Mouse (Mus musculus): ENCODE measurements around the gene Neb. TPM values are rescaled to one million over a fixed set of nuclear protein-coding genes. Genes with fewer than 3 reads are reported as not detected.

Gene Neb
- 36.4 and 51.8 TPM in 2 replicates for polyA plus RNA-seq (2012; rRNA removed)
- polyA plus RNA-seq (2014; fragmentation: Nextera tagmentation; extraction: Ambion mirVana): 98.8 and 126 TPM in 2 replicates

DNA sequence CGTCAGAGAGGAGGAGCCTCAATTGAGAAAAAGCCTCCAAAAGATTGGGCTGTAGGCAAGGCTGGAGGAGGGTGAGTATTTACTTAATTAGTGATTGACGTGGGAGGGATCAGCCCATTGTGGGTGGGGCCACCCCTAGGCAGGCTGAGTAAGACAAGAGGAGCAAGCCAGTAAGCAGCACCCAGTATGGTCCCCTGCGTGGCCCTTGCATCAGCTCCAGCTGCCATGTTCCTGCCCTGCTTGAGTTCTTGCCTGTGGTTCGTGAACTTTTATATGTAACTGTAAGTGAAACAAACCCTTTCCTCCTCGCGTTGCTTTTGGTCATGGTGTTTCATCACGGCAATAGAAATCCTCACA, at the start of gene Neb:
TSS of gene Neb (minus strand) at position 27 of the 357 bp plus-strand sequence.
- H3K9me3 ChIP-seq (ENCODE audit: control insufficient read depth, low read length): no peaks in the 10 kb centered on the region
- H3K9ac ChIP-seq (ENCODE audit: low read depth, low read length, severe bottlenecking): no peak within 1 kb of the TSS
- no peak for DNase-seq (ENCODE audit: low spot score)
- 59% methylated on average over 7 of the region's 7 CpGs for WGBS
- TF ChIP-seq POLR2A (IDR thresholded peaks at IDR 0.05; ENCODE audit: borderline replicate concordance, extremely low read depth, insufficient read depth, insufficient read length): no peak
- no peak within 1 kb of the TSS for H3K4me2 ChIP-seq (replicated peaks; ENCODE audit: low read depth, low read length, severe bottlenecking)
- no peaks in the 10 kb centered on the region for H3K36me3 ChIP-seq (ENCODE audit: control insufficient read depth, insufficient read depth, low read length)
- no peak within 1 kb of the TSS for H3K27ac ChIP-seq (replicated peaks; ENCODE audit: low read depth, low read length)
- no peaks in the 10 kb centered on the region for H3K27me3 ChIP-seq (ENCODE audit: control insufficient read depth, insufficient read depth, low read length)
- ATAC-seq (ENCODE audit: low FRiP score, low read depth): no peak
- H3K4me1 ChIP-seq (ENCODE audit: control insufficient read depth, insufficient read depth, low read length): no peaks in the 10 kb centered on the region
- H3K4me3 ChIP-seq (replicated peaks; ENCODE audit: low read length): no peak within 1 kb of the TSS

- no peak for ATAC-seq (ENCODE audit: low FRiP score, low read depth)
- no peak overlapping the region for H3K4me3 ChIP-seq (replicated peaks; ENCODE audit: low read length)
- H3K27me3 ChIP-seq (ENCODE audit: control insufficient read depth, insufficient read depth, low read length): no peaks in the 10 kb centered on the region
- DNase-seq (ENCODE audit: low spot score): no peak
- no peak overlapping the region for H3K9ac ChIP-seq (ENCODE audit: low read depth, low read length, severe bottlenecking)
- no peaks in the 10 kb centered on the region for H3K36me3 ChIP-seq (ENCODE audit: control insufficient read depth, insufficient read depth, low read length)
- H3K9me3 ChIP-seq (ENCODE audit: control insufficient read depth, low read length): no peaks in the 10 kb centered on the region
- no peak overlapping the region for H3K4me2 ChIP-seq (replicated peaks; ENCODE audit: low read depth, low read length, severe bottlenecking)
- peaks cover 14% of the 10 kb centered on the region for H3K4me1 ChIP-seq (ENCODE audit: control insufficient read depth, insufficient read depth, low read length)
- H3K27ac ChIP-seq (replicated peaks; ENCODE audit: low read depth, low read length): no peak overlapping the region
- no peak for TF ChIP-seq POLR2A (IDR thresholded peaks at IDR 0.05; ENCODE audit: borderline replicate concordance, extremely low read depth, insufficient read depth, insufficient read length)
- 77% methylated on average over 3 of the region's 3 CpGs for WGBS
Measured at GRCm38 (mm10) chr2:52427383-52427782, 49.1 kb upstream of the Neb start.

GRCm38 (mm10) chr2:52426041-52426440, 47.8 kb upstream of the Neb start:
- Histone ChIP-seq H3K36me3 (ENCODE audit: control insufficient read depth, insufficient read depth, low read length) (no peaks in the 10 kb centered on the region), H3K4me3 (replicated peaks; ENCODE audit: low read length) (peak overlapping the region; percentile 85; the same call in 1 of the 2 replicates), H3K9me3 (ENCODE audit: control insufficient read depth, low read length) (no peaks in the 10 kb centered on the region), H3K9ac (ENCODE audit: low read depth, low read length, severe bottlenecking) (no peak overlapping the region), H3K4me1 (ENCODE audit: control insufficient read depth, insufficient read depth, low read length) (peaks cover 18% of the 10 kb centered on the region), H3K4me2 (replicated peaks; ENCODE audit: low read depth, low read length, severe bottlenecking) (peak overlapping the region; percentile 58), H3K27me3 (ENCODE audit: control insufficient read depth, insufficient read depth, low read length) (no peaks in the 10 kb centered on the region), H3K27ac (replicated peaks; ENCODE audit: low read depth, low read length) (no peak overlapping the region)
- TF ChIP-seq POLR2A (IDR thresholded peaks at IDR 0.05; ENCODE audit: borderline replicate concordance, extremely low read depth, insufficient read depth, insufficient read length): no peak
- WGBS: 61% methylated on average over 3 of the region's 3 CpGs
- ATAC-seq (ENCODE audit: low FRiP score, low read depth): no peak
- no peak for DNase-seq (ENCODE audit: low spot score)

DNA sequence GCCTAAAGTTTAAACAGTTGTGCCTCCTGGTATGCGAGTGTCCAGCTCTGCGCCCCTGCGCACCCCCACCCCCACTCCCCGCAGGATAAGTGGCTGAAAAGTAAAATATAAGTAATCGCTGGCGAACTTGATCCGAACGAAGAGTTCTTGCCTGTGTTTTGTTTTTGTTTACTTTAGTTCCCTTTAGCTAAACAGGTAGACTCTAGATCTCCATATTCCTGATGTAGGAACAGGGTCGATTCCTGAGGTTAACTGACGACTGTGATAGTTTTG, 47.2 kb upstream of the Neb start:
- no peaks in the 10 kb centered on the region for H3K36me3 ChIP-seq (ENCODE audit: control insufficient read depth, insufficient read depth, low read length)
- peaks cover 18% of the 10 kb centered on the region for H3K4me1 ChIP-seq (ENCODE audit: control insufficient read depth, insufficient read depth, low read length)
- no peak for DNase-seq (ENCODE audit: low spot score)
- no peak for TF ChIP-seq POLR2A (IDR thresholded peaks at IDR 0.05; ENCODE audit: borderline replicate concordance, extremely low read depth, insufficient read depth, insufficient read length)
- no peaks in the 10 kb centered on the region for H3K27me3 ChIP-seq (ENCODE audit: control insufficient read depth, insufficient read depth, low read length)
- H3K9me3 ChIP-seq (ENCODE audit: control insufficient read depth, low read length): no peaks in the 10 kb centered on the region
- peak overlapping the region; percentile 95 for H3K9ac ChIP-seq (ENCODE audit: low read depth, low read length, severe bottlenecking)
- H3K4me3 ChIP-seq (replicated peaks; ENCODE audit: low read length): peak overlapping the region; percentile 85
- H3K27ac ChIP-seq (replicated peaks; ENCODE audit: low read depth, low read length): peak overlapping the region; percentile 49; the same call in 1 of the 2 replicates
- peak overlapping the region; percentile 58 for H3K4me2 ChIP-seq (replicated peaks; ENCODE audit: low read depth, low read length, severe bottlenecking)
- 20% methylated on average over 10 of the region's 10 CpGs for WGBS
- no peak for ATAC-seq (ENCODE audit: low FRiP score, low read depth)

GRCm38 (mm10) chr2:52424747-52425522, 46.7 kb upstream of the Neb start, which contains the start of gene Arl5a:
Gene Arl5a, minus strand, starts transcription at chr2:52424901.
- WGBS: under 1% methylated on average over 34 of the region's 57 CpGs
- Histone ChIP-seq H3K27me3 (ENCODE audit: control insufficient read depth, insufficient read depth, low read length) (no peaks in the 10 kb centered on the region), H3K4me3 (replicated peaks; ENCODE audit: low read length) (peak within 1 kb of the TSS; percentile 85)

More at GRCm38 (mm10) chr2:52424747-52425522, 46.7 kb upstream of the Neb start, which contains the start of gene Arl5a:
- peak; percentile 92; the same call in 1 of the 2 replicates for TF ChIP-seq POLR2A (IDR thresholded peaks at IDR 0.05; ENCODE audit: borderline replicate concordance, extremely low read depth, insufficient read depth, insufficient read length)
- H3K9me3 ChIP-seq (ENCODE audit: control insufficient read depth, low read length): no peaks in the 10 kb centered on the region
- peak within 1 kb of the TSS; percentile 95 for H3K9ac ChIP-seq (ENCODE audit: low read depth, low read length, severe bottlenecking)
- H3K4me2 ChIP-seq (replicated peaks; ENCODE audit: low read depth, low read length, severe bottlenecking): peak within 1 kb of the TSS; percentile 58
- peaks cover 18% of the 10 kb centered on the region for H3K4me1 ChIP-seq (ENCODE audit: control insufficient read depth, insufficient read depth, low read length)
- H3K27ac ChIP-seq (replicated peaks; ENCODE audit: low read depth, low read length): peak within 1 kb of the TSS; percentile 89
- peak; percentile 87 for DNase-seq (ENCODE audit: low spot score)
- ATAC-seq (ENCODE audit: low FRiP score, low read depth): peak; percentile 94
- no peaks in the 10 kb centered on the region for H3K36me3 ChIP-seq (ENCODE audit: control insufficient read depth, insufficient read depth, low read length)
